Mouse (Mus musculus) liver, adult 2 months (tissue): Measurements from ENCODE around the gene Ipo8. TPM values are rescaled to one million over a fixed set of nuclear protein-coding genes. Genes with fewer than 3 reads are reported as not detected.

Experiments
- DNase-seq: peaks from one replicate; pipeline ENCODE4 v3.0.0-alpha.2; 2011; ENCODE audit warnings: low read depth, low spot score; ENCODE audit errors: extremely low read depth
- H3K27ac ChIP-seq: fragments of 200-500 bp; replicated peaks from 2 replicates; pipeline ENCODE4 v1.5.1; 2012; ENCODE audit warnings: low read depth, mild to moderate bottlenecking, control low read depth, inconsistent platforms, low read length; ENCODE audit not compliant: insufficient read depth
- H3K27me3 ChIP-seq: fragments of 200-500 bp; 2 replicates; pipeline ENCODE4 v1.6.1; 2012; ENCODE audit warnings: mild to moderate bottlenecking, moderate library complexity, low read length, inconsistent platforms; ENCODE audit not compliant: control insufficient read depth, insufficient read depth
- H3K36me3 ChIP-seq: fragments of 200-500 bp; 2 replicates; pipeline ENCODE4 v1.6.1; 2012; ENCODE audit warnings: low read length, inconsistent platforms; ENCODE audit not compliant: control insufficient read depth, insufficient read depth
- H3K4me1 ChIP-seq: fragments of 200-500 bp; 2 replicates; pipeline ENCODE4 v1.6.1; 2011; ENCODE audit warnings: low read length; ENCODE audit not compliant: control insufficient read depth, insufficient read depth
- H3K4me3 ChIP-seq: fragments of 200-500 bp; 2 replicates; pipeline ENCODE4 v1.5.1; 2011; ENCODE audit warnings: low read depth, mild to moderate bottlenecking, control low read depth, low read length, moderate library complexity; ENCODE audit not compliant: insufficient read depth
- H3K79me2 ChIP-seq: fragments of 200-500 bp; 2 replicates; pipeline ENCODE4 v1.6.1; 2012; ENCODE audit warnings: inconsistent platforms, mild to moderate bottlenecking, low read length, moderate library complexity; ENCODE audit not compliant: control insufficient read depth, insufficient read depth
- H3K9ac ChIP-seq: fragments of 200-500 bp; 2 replicates; pipeline ENCODE4 v1.6.1; 2012; ENCODE audit warnings: low read depth, mild to moderate bottlenecking, control low read depth, inconsistent platforms, low read length
- CTCF ChIP-seq: fragments of 200-500 bp; IDR thresholded peaks from 2 replicates; pipeline ENCODE4 v1.5.1; 2011; ENCODE audit warnings: low read depth, low read length, control low read depth
- POLR2A ChIP-seq: fragments of 200-500 bp; IDR thresholded peaks from 2 replicates; pipeline ENCODE4 v1.6.1; 2011; ENCODE audit warnings: low read length, control low read depth; ENCODE audit not compliant: insufficient read depth; ENCODE audit errors: extremely low read depth
- WGBS: fragments of 180-500 bp; shearing (Covaris S2); methylation state at CpG from one replicate; pipeline ENCODE4 v1.1.7; 2018; 5-methylcytosine and 5-hydroxymethylcytosine counted together
- polyA plus RNA-seq: library from polyadenylated mRNA; depleted of rRNA; stranded (reverse); fragments of >200 nt; gene quantifications from 2 replicates; pipeline ENCODE4 v1.2.3, GENCODE M21; 2012
- total RNA-seq: library from RNA; depleted of rRNA; stranded (reverse); fragments of >200 nt; gene quantifications from 2 replicates; pipeline ENCODE4 v1.2.3, GENCODE M21; 2014

The Ipo8 gene
- total and polyA plus RNA-seq, 2 experiments: 12.2 to 52.6 TPM

- TF ChIP-seq CTCF: no peak
- peaks cover 20% of the 10 kb centered on the region for H3K36me3 ChIP-seq
- WGBS: 90% methylated on average over 12 of the region's 12 CpGs
- no peak overlapping the region for H3K4me3 ChIP-seq
- DNase-seq: no peak
- H3K4me1 ChIP-seq: no peaks in the 10 kb centered on the region; the same call in 1 of the 2 replicates
- no peaks in the 10 kb centered on the region for H3K79me2 ChIP-seq
- no peak overlapping the region for H3K27ac ChIP-seq
- no peak overlapping the region for H3K9ac ChIP-seq
- no peaks in the 10 kb centered on the region for H3K27me3 ChIP-seq
These were observed 62.8 kb downstream of the Ipo8 start for GRCm38 (mm10) chr6:148768419-148768818.

- Histone ChIP-seq H3K9ac (no peak overlapping the region), H3K79me2 (no peaks in the 10 kb centered on the region), H3K27me3 (no peaks in the 10 kb centered on the region), H3K4me3 (no peak overlapping the region), H3K4me1 (no peaks in the 10 kb centered on the region; the same call in 1 of the 2 replicates), H3K36me3 (peaks cover 9% of the 10 kb centered on the region), H3K27ac (no peak overlapping the region)
- no peak for TF ChIP-seq POLR2A
- no peak for TF ChIP-seq CTCF
- DNase-seq: no peak
These were observed 64.0 kb downstream of the Ipo8 start for GRCm38 (mm10) chr6:148767228-148767627.

GRCm38 (mm10) chr6:148761967-148762712, 69.1 kb downstream of the Ipo8 start:
- no peak for DNase-seq
- Histone ChIP-seq H3K4me3 (no peak overlapping the region), H3K36me3 (no peaks in the 10 kb centered on the region), H3K27me3 (no peaks in the 10 kb centered on the region), H3K9ac (no peak overlapping the region), H3K79me2 (no peaks in the 10 kb centered on the region), H3K4me1 (no peaks in the 10 kb centered on the region), H3K27ac (no peak overlapping the region)
- 91% methylated on average over 3 of the region's 3 CpGs for WGBS
- TF ChIP-seq POLR2A (no peak), CTCF (no peak)

GRCm38 (mm10) chr6:148761475-148761874, 69.8 kb downstream of the Ipo8 start:
- no peak overlapping the region for H3K27ac ChIP-seq
- TF ChIP-seq CTCF: no peak
- TF ChIP-seq POLR2A: no peak
- no peaks in the 10 kb centered on the region for H3K36me3 ChIP-seq
- no peak overlapping the region for H3K9ac ChIP-seq
- no peaks in the 10 kb centered on the region for H3K4me1 ChIP-seq
- no peaks in the 10 kb centered on the region for H3K79me2 ChIP-seq
- no peak for DNase-seq
- no peak overlapping the region for H3K4me3 ChIP-seq
- WGBS: 80% methylated on average over 4 of the region's 4 CpGs
- H3K27me3 ChIP-seq: no peaks in the 10 kb centered on the region

- H3K4me1 ChIP-seq: no peaks in the 10 kb centered on the region
- H3K4me3 ChIP-seq: no peak overlapping the region
- no peaks in the 10 kb centered on the region for H3K79me2 ChIP-seq
- no peaks in the 10 kb centered on the region for H3K36me3 ChIP-seq
- no peaks in the 10 kb centered on the region for H3K27me3 ChIP-seq
- DNase-seq: no peak
- H3K27ac ChIP-seq: no peak overlapping the region
- no peak overlapping the region for H3K9ac ChIP-seq
- WGBS: 92% methylated on average over 1 of the region's 1 CpGs
- no peak for TF ChIP-seq POLR2A
- no peak for TF ChIP-seq CTCF
These were observed 74.7 kb downstream of the Ipo8 start for GRCm38 (mm10) chr6:148756535-148756934.

GRCm38 (mm10) chr6:148751400-148751799, 79.9 kb downstream of the Ipo8 start:
- Histone ChIP-seq H3K27ac (no peak overlapping the region), H3K27me3 (no peaks in the 10 kb centered on the region), H3K79me2 (no peaks in the 10 kb centered on the region), H3K9ac (no peak overlapping the region), H3K36me3 (no peaks in the 10 kb centered on the region), H3K4me1 (no peaks in the 10 kb centered on the region), H3K4me3 (no peak overlapping the region)
- 75% methylated on average over 2 of the region's 2 CpGs for WGBS
- DNase-seq: no peak
- TF ChIP-seq POLR2A (no peak), CTCF (no peak)
